Mouse (Mus musculus) C2C12 (cell line): Measurements from ENCODE around the gene 4930503B20Rik. TPM values are rescaled to one million over a fixed set of nuclear protein-coding genes. Genes with fewer than 3 reads are reported as not detected.

Experiments used
- H3K27me3 ChIP-seq: one replicate; pipeline ENCODE4 v1.6.1; 2011; ENCODE audit not compliant: control insufficient read depth, insufficient read depth, insufficient read length
- H3K36me3 ChIP-seq: one replicate; pipeline ENCODE4 v1.6.1; 2011; ENCODE audit not compliant: control insufficient read depth, insufficient read depth
- H3K4me3 ChIP-seq: one replicate; pipeline ENCODE4 v1.5.1; 2011; ENCODE audit warnings: mild to moderate bottlenecking, control low read depth; ENCODE audit not compliant: poor library complexity, insufficient read depth, severe bottlenecking
- H3K79me2 ChIP-seq: one replicate; pipeline ENCODE4 v1.6.1; 2011; ENCODE audit not compliant: control insufficient read depth, insufficient read depth
- H3K79me3 ChIP-seq: one replicate; pipeline ENCODE4 v1.6.1; 2011; ENCODE audit warnings: low read depth, control low read depth
- H3ac ChIP-seq: one replicate; pipeline ENCODE3; 2011; ENCODE audit warnings: low read depth; ENCODE audit not compliant: control insufficient read depth, insufficient read length
- CEBPB ChIP-seq: IDR thresholded peaks from one replicate; pipeline ENCODE4 v1.6.1; 2011; ENCODE audit warnings: low read depth, mild to moderate bottlenecking, control low read depth, moderate library complexity
- CTCF ChIP-seq: IDR thresholded peaks from one replicate; pipeline ENCODE4 v1.5.1; 2011; ENCODE audit not compliant: control insufficient read depth, insufficient read depth, insufficient read length
- FOSL1 ChIP-seq: IDR thresholded peaks from one replicate; pipeline ENCODE4 v1.8.0; 2011; ENCODE audit warnings: mild to moderate bottlenecking, low read length; ENCODE audit not compliant: poor library complexity, insufficient read depth, severe bottlenecking
- MAX ChIP-seq: IDR thresholded peaks from one replicate; pipeline ENCODE4 v1.6.1; 2011; ENCODE audit warnings: mild to moderate bottlenecking, control low read depth
- MYOD1 ChIP-seq: IDR thresholded peaks from one replicate; pipeline ENCODE4 v1.6.1; 2011; ENCODE audit warnings: low read depth; ENCODE audit not compliant: control insufficient read depth, insufficient read length
- MYOG ChIP-seq: IDR thresholded peaks from one replicate; pipeline ENCODE4 v1.6.1; 2011; ENCODE audit not compliant: control insufficient read depth, insufficient read length; ENCODE audit errors: extremely low read depth
- USF1 ChIP-seq: IDR thresholded peaks from one replicate; pipeline ENCODE4 v1.6.1; 2011; ENCODE audit warnings: low read depth, mild to moderate bottlenecking, control low read depth, moderate library complexity
- polyA plus RNA-seq: library from polyadenylated mRNA; unstranded; fragments of >200 nt; fragmentation: generic; extraction: Trizol; gene quantifications from one replicate; pipeline ENCODE4 v1.2.1, GENCODE M21; 2012; ENCODE audit warnings: missing spikeins

Gene 4930503B20Rik
- polyA plus RNA-seq, 1 experiment, result not detected

- TF ChIP-seq MYOD1 (no peak), CEBPB (no peak), MYOG (no peak), MAX (no peak), USF1 (no peak), CTCF (no peak), FOSL1 (no peak)
These were observed 1.7 kb downstream of the 4930503B20Rik start for GRCm38 (mm10) chr3:146649311-146649894.

DNA sequence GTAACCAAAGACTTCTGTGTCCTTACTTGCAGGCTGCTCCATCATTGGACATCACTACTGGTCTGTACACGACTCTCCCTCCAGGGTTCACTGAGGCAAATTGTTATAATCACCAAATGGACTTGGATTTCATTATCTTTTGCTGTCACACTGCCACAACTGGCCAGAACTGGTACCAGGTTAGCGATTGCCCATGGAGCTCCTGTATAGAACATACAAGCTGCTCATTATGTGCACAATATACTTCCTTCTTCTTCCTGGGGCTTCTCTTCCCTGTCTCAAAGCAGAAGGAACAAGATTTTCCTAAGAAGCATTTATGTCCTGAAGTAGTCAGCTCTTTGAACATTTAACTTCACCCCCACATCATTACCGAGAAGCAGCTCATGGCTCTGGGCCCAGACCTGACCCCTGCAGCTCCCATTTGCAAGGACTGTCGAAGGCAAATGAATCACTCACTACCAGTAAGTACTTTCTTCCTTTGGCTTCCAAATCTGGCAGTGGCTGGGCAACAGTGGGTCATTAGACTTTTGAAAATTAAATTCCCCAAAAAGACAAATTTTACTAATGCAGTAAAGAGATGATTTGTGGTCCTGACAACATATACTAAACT is 9.2 kb downstream of the 4930503B20Rik start:
- H3K4me3 ChIP-seq, result no peak overlapping the region
- H3ac ChIP-seq, result no peak overlapping the region
- no peaks in the 10 kb centered on the region for H3K36me3 ChIP-seq
- H3K79me2 ChIP-seq, result no peaks in the 10 kb centered on the region
- no peak for TF ChIP-seq CEBPB
- no peak for TF ChIP-seq USF1
- TF ChIP-seq MYOD1, result no peak
- TF ChIP-seq MYOG, result no peak
- TF ChIP-seq FOSL1, result no peak
- TF ChIP-seq MAX, result no peak
- no peak for TF ChIP-seq CTCF
- no peaks in the 10 kb centered on the region for H3K27me3 ChIP-seq
- H3K79me3 ChIP-seq, result no peaks in the 10 kb centered on the region

More at GRCm38 (mm10) chr3:146649311-146649894, 1.7 kb downstream of the 4930503B20Rik start:
- H3K36me3 ChIP-seq, result no peaks in the 10 kb centered on the region
- H3K4me3 ChIP-seq, result no peak overlapping the region
- no peaks in the 10 kb centered on the region for H3K27me3 ChIP-seq
- no peak overlapping the region for H3ac ChIP-seq
- H3K79me2 ChIP-seq, result no peaks in the 10 kb centered on the region
- no peaks in the 10 kb centered on the region for H3K79me3 ChIP-seq

- H3ac ChIP-seq, result no peak overlapping the region
- H3K27me3 ChIP-seq, result no peaks in the 10 kb centered on the region
- no peaks in the 10 kb centered on the region for H3K79me3 ChIP-seq
- no peaks in the 10 kb centered on the region for H3K79me2 ChIP-seq
- no peak overlapping the region for H3K4me3 ChIP-seq
- no peak for TF ChIP-seq CTCF
- no peak for TF ChIP-seq FOSL1
- no peak for TF ChIP-seq CEBPB
- no peak for TF ChIP-seq USF1
- no peak for TF ChIP-seq MAX
- TF ChIP-seq MYOG, result no peak
- no peak for TF ChIP-seq MYOD1
- H3K36me3 ChIP-seq, result no peaks in the 10 kb centered on the region
These were observed 18.6 kb downstream of the 4930503B20Rik start for GRCm38 (mm10) chr3:146632506-146632905.

DNA sequence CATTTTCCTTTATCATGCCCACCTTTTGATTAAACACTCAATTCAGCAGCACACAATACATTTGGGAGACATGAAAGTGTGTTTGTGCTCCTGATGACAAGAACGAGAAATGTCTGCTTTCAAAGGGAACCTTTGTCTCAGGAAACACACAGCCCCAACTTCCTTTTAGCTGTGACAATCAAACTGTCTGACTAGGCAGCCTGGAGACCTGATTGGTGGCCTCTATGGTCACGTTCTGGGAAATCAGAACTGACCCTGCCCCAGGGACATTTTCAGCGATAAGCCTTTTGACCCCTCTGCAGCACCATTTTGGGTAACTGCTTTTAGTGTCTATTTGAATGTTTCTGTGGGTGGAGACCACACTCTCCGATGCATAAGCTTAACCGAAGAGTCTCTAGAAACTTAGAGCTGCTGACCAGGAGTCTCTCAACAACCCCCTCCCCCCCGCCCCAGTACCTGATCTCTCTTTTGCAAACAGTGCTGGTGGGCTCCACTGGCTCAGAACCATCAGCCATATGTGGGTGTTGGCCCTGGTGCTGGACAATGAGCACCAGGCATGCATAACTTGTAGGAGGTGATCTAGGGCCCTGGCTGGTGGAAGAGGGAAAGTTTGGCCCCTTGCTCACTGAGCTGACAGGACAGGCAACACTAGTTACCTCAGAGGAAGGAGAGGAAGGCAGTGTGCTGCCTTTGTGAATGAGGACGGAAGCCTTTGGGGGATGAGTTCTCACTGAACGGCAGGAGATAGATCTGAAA is 22.7 kb downstream of the 4930503B20Rik start:
- TF ChIP-seq CEBPB (no peak), MAX (no peak), USF1 (no peak), CTCF (no peak), FOSL1 (no peak), MYOG (no peak), MYOD1 (no peak)
- Histone ChIP-seq H3K79me2 (no peaks in the 10 kb centered on the region), H3K4me3 (no peak overlapping the region)

GRCm38 (mm10) chr3:146625766-146626165 is 25.4 kb downstream of the 4930503B20Rik start:
- H3ac ChIP-seq, result no peak overlapping the region
- H3K79me2 ChIP-seq, result no peaks in the 10 kb centered on the region
- H3K36me3 ChIP-seq, result no peaks in the 10 kb centered on the region
- no peaks in the 10 kb centered on the region for H3K79me3 ChIP-seq
- no peaks in the 10 kb centered on the region for H3K27me3 ChIP-seq
- H3K4me3 ChIP-seq, result no peak overlapping the region
- TF ChIP-seq CEBPB (no peak), USF1 (no peak), MAX (no peak), MYOG (no peak), CTCF (no peak), MYOD1 (no peak), FOSL1 (no peak)

More for the DNA sequence above, 22.7 kb downstream of the 4930503B20Rik start:
- H3K36me3 ChIP-seq, result no peaks in the 10 kb centered on the region
- no peaks in the 10 kb centered on the region for H3K27me3 ChIP-seq
- H3ac ChIP-seq, result no peak overlapping the region
- H3K79me3 ChIP-seq, result no peaks in the 10 kb centered on the region
